Mouse (Mus musculus) stomach, embryonic 14.5 days (tissue): ENCODE results near the gene G530012D18Rik. TPM values are rescaled to one million over a fixed set of nuclear protein-coding genes. Genes with fewer than 3 reads are reported as not detected.
"Not testable (repeated sequence)": the region's sequence is repeated elsewhere in the genome, so short reads cannot be mapped to it uniquely, and the experiment has no call there.

Source experiments
- ATAC-seq: fragments of 200-750 bp; cut with Nextera tagmentation; 2 replicates; pipeline ENCODE4 v1.8.0; 2017; ENCODE audit warnings: low read depth, moderate TSS enrichment; ENCODE audit not compliant: insufficient number of reproducible peaks, insufficient read depth, low FRiP score
- H3K27ac ChIP-seq: fragments of 300-500 bp; sonication (generic); 2 replicates; pipeline ENCODE4 v1.5.1; 2014; ENCODE audit warnings: mild to moderate bottlenecking, low read length, moderate library complexity, mixed read lengths
- H3K27me3 ChIP-seq: fragments of 300-500 bp; sonication (generic); 2 replicates; pipeline ENCODE4 v1.6.1; 2014; ENCODE audit warnings: low read length, control low read depth, mixed read lengths; ENCODE audit not compliant: control insufficient read depth, insufficient read depth
- H3K36me3 ChIP-seq: fragments of 300-500 bp; sonication (generic); 2 replicates; pipeline ENCODE4 v1.6.1; 2014; ENCODE audit warnings: mild to moderate bottlenecking, control low read depth, low read length, moderate library complexity, mixed read lengths; ENCODE audit not compliant: control insufficient read depth, insufficient read depth
- H3K4me1 ChIP-seq: fragments of 300-500 bp; sonication (generic); 2 replicates; pipeline ENCODE4 v1.6.1; 2014; ENCODE audit warnings: low read length, control low read depth, mixed read lengths; ENCODE audit not compliant: control insufficient read depth, insufficient read depth
- H3K4me2 ChIP-seq: fragments of 300-500 bp; sonication (generic); replicated peaks from 2 replicates; pipeline ENCODE4 v1.6.1; 2014; ENCODE audit warnings: low read depth, low read length, control low read depth
- H3K4me3 ChIP-seq: fragments of 300-500 bp; sonication (generic); 2 replicates; pipeline ENCODE4 v1.5.1; 2014; ENCODE audit warnings: low read depth, low read length, control low read depth
- H3K9ac ChIP-seq: fragments of 300-500 bp; sonication (generic); replicated peaks from 2 replicates; pipeline ENCODE4 v1.6.1; 2014; ENCODE audit warnings: low read depth, mild to moderate bottlenecking, control low read depth, low read length, moderate library complexity, mixed read lengths
- H3K9me3 ChIP-seq: fragments of 300-500 bp; sonication (generic); 2 replicates; pipeline ENCODE4 v1.6.1; 2016; ENCODE audit warnings: low read depth, low read length, control low read depth; ENCODE audit not compliant: control insufficient read depth
- WGBS: fragments of 180-500 bp; shearing (Covaris S2); extraction: QIAGEN DNeasy Blood & Tissue Kit; methylation state at CpG from one replicate; pipeline ENCODE4 v1.1.7; 2014; 5-methylcytosine and 5-hydroxymethylcytosine counted together
- polyA plus RNA-seq: library from polyadenylated mRNA; unstranded; fragments of >200 nt; fragmentation: Nextera tagmentation; extraction: Ambion mirVana; gene quantifications from 2 replicates; pipeline ENCODE4 v1.2.1, GENCODE M21; 2014

G530012D18Rik gene
- polyA plus RNA-seq, 1 experiment from 2014 or later = not detected

GRCm38 (mm10) chr1:85579199-85580147 lies 4.0 kb downstream of the G530012D18Rik start:
- H3K4me3 ChIP-seq, H3K9me3 ChIP-seq, H3K9ac ChIP-seq, H3K27ac ChIP-seq, H3K4me2 ChIP-seq, ATAC-seq, H3K4me1 ChIP-seq, H3K27me3 ChIP-seq, H3K36me3 ChIP-seq: not testable (repeated sequence)
- 60% methylated on average over 6 of the region's 7 CpGs for WGBS

GRCm38 (mm10) chr1:85580148-85580534 lies 4.7 kb downstream of the G530012D18Rik start:
- ATAC-seq = not testable (repeated sequence)

GRCm38 (mm10) chr1:85580578-85580977 lies 5.1 kb downstream of the G530012D18Rik start:
- H3K9ac ChIP-seq, H3K9me3 ChIP-seq, H3K4me2 ChIP-seq, H3K4me1 ChIP-seq, H3K27me3 ChIP-seq, H3K4me3 ChIP-seq, H3K27ac ChIP-seq, H3K36me3 ChIP-seq, ATAC-seq: not testable (repeated sequence)
- WGBS = 65% methylated on average over 3 of the region's 3 CpGs

More at GRCm38 (mm10) chr1:85580148-85580534, 4.7 kb downstream of the G530012D18Rik start:
- H3K9me3 ChIP-seq, H3K27me3 ChIP-seq, H3K4me2 ChIP-seq, H3K4me3 ChIP-seq, H3K4me1 ChIP-seq, H3K27ac ChIP-seq, H3K36me3 ChIP-seq, H3K9ac ChIP-seq: not testable (repeated sequence)
- 86% methylated on average over 2 of the region's 4 CpGs for WGBS

- not testable (repeated sequence) for H3K9ac ChIP-seq, H3K9me3 ChIP-seq, H3K4me3 ChIP-seq, H3K4me1 ChIP-seq, ATAC-seq, H3K36me3 ChIP-seq, H3K4me2 ChIP-seq, H3K27me3 ChIP-seq, H3K27ac ChIP-seq
- 30% methylated on average over 5 of the region's 5 CpGs for WGBS
Measured at GRCm38 (mm10) chr1:85581518-85581917, 6.0 kb downstream of the G530012D18Rik start.

GRCm38 (mm10) chr1:85588697-85589096 lies 13.2 kb downstream of the G530012D18Rik start:
- H3K4me3 ChIP-seq, H3K4me1 ChIP-seq, H3K9ac ChIP-seq, H3K36me3 ChIP-seq, ATAC-seq, H3K9me3 ChIP-seq, H3K4me2 ChIP-seq, H3K27ac ChIP-seq, H3K27me3 ChIP-seq: not testable (repeated sequence)
- 79% methylated on average over 1 of the region's 2 CpGs for WGBS

- H3K4me1 ChIP-seq, H3K4me3 ChIP-seq, H3K4me2 ChIP-seq, H3K36me3 ChIP-seq, H3K9me3 ChIP-seq, ATAC-seq, H3K27me3 ChIP-seq, H3K9ac ChIP-seq, H3K27ac ChIP-seq: not testable (repeated sequence)
- WGBS = 85% methylated on average over 8 of the region's 8 CpGs
Measured at GRCm38 (mm10) chr1:85592526-85592925, 17.1 kb downstream of the G530012D18Rik start.

- not testable (repeated sequence) for H3K4me1 ChIP-seq, H3K9me3 ChIP-seq, ATAC-seq, H3K9ac ChIP-seq, H3K36me3 ChIP-seq, H3K4me3 ChIP-seq, H3K4me2 ChIP-seq, H3K27me3 ChIP-seq, H3K27ac ChIP-seq
- WGBS = 67% methylated on average over 16 of the region's 17 CpGs
Measured at GRCm38 (mm10) chr1:85598271-85599012, 23.0 kb downstream of the G530012D18Rik start, which contains the start of gene Sp110. Gene Sp110 (minus strand): TSS chr1:85598817.

- H3K9me3 ChIP-seq, H3K27me3 ChIP-seq, H3K9ac ChIP-seq, H3K4me1 ChIP-seq, H3K4me3 ChIP-seq, H3K27ac ChIP-seq, H3K4me2 ChIP-seq, ATAC-seq, H3K36me3 ChIP-seq: not testable (repeated sequence)
- WGBS = no CpG with 5 or more reads among the region's 5 CpGs
Measured at GRCm38 (mm10) chr1:85600078-85600477, 24.6 kb downstream of the G530012D18Rik start, which contains the start of gene Sp140. Gene Sp140 (plus strand): TSS chr1:85600378.
